Mouse (Mus musculus): ENCODE data around the gene Tec.

Gene Tec

DNA sequence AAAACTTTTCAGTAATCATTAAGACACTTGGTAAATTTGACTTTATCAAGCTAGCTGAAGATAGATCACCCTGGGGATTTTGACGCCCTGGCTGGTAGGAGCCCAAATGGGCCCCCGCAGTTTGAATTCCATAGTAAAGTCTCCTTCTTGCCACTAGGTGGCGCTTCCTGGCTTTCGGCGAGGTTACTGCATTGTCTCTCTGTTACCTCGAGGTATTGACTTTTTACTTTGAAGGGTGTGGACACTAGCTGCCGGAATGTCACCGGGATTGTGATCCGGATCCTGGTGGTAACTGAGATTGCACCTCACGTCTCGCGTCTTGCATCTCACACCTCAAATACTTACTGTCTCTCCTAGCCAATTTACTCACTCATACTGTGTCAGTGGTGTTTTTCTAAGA lies 23.3 kb upstream of the Tec start:
- DNase-seq (ENCODE audit: low read depth): peak; percentile 78

DNA sequence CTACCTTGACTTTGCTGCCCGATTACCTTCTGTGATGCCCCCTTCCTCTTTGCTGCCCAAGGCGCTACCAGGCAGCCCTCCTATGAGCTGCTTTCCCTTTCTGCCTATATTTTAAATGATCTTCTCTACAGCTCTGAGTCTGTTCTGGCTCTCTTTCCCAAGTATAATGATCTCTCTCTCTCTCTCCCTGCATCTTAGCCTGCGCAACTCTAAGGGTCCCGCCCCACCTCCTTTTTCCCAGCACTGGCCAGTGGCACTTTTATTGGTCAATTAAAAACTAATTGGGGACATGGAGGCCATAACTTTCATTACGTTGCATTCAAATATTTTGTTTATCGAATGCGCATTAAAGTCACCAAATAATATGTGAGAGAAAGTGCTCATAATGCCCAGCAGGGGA lies 20.0 kb upstream of the Tec start:
- DNase-seq (ENCODE audit: low read depth): no peak

DNA sequence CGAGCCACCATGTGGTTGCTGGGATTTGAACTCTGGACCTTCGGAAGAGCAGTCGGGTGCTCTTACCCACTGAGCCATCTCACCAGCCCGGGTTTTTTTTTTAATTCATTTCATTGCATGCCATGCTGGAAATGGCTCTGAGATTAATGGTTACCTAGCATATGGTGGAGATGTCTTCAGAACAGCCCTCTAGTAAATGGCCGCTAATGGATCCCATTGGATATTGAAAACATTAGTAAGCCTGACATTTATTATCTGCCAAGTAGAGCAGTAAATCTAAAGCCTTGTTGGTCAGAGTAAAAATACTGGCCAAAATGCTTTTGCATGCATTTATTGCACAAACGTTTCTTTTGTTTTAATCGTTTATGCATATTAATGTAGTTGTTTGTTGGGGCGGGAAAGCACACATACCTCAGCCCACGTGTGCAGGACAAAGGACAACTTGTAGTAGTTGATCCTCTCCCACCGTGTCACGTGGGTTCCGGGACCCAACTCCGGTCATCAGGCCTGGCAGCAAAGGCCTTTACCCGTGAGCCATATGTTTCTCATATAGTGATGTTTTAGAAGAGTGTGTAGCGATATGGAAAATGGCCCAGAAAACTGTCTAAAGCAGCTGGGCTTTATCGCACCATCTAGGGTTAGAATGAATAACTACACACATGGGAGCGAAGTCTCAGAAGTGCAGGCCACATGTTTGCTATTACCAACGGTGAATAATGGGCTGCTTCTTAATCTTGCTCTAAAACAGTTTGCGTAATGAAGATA lies 18.4 kb upstream of the Tec start:
- no peak for DNase-seq (ENCODE audit: low read depth)

DNA sequence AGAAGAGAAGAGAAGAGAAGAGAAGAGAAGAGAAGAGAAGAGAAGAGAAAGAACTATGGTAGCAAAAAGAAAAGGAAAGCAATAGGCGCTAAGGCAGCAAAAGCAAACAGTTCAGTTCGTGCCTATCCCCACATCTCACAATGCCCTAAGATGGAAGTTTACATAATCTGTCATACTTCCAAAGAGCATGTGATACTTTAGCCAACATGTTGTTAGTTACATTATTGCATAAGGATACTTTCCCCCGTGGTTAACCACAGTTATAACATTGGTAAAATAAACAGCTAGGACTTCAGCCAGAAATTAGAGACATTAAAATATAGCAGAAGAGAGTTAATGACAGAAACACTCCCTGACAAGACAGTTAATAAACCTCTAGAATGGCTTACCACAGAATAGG lies 15.4 kb upstream of the Tec start:
- DNase-seq (ENCODE audit: low read depth): no peak

DNA sequence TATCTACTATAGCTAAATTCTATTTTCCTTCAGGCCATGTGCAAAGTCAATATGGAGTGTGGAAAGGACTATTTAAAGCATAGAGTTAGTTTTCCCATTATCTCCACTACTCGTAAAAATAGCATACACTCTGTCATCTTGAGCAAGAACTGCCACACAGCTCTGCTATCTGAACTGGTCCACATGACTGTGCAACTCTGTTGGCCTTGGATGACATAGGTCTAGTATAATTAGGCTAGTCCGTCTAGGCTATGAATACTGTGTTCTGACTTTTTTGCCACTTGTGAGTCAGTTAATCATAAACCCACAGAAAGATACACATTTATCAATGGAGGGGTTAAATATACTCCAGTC lies 14.1 kb upstream of the Tec start:
- no peak for DNase-seq (ENCODE audit: low read depth)

- no peak for DNase-seq (ENCODE audit: low read depth)
Measured at GRCm38 (mm10) chr5:72881748-72882411, 13.6 kb upstream of the Tec start.

DNA sequence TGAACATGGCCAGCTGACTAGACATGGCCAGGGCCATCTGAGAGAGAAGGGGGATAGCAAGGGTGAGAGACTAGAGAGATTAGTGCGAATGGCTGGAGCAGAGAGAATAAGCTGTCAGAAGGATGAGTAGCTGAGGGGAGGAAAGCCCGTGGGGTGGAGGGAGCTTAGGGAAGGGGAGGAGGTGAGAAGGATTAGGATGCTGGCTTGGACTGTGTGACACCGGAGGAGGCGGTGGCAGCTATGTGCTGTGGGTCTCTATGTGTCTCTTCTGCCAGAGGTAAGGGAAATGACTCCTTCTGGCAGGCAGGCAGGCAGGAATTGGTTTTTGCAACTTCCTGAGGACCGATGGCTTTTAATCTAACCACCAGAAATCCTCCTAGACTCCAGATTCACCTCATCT lies 11.5 kb upstream of the Tec start:
- DNase-seq (ENCODE audit: low read depth): no peak

- DNase-seq (ENCODE audit: low read depth): peak; percentile 46
Measured at GRCm38 (mm10) chr5:72871114-72871513, 2.8 kb upstream of the Tec start.

DNA sequence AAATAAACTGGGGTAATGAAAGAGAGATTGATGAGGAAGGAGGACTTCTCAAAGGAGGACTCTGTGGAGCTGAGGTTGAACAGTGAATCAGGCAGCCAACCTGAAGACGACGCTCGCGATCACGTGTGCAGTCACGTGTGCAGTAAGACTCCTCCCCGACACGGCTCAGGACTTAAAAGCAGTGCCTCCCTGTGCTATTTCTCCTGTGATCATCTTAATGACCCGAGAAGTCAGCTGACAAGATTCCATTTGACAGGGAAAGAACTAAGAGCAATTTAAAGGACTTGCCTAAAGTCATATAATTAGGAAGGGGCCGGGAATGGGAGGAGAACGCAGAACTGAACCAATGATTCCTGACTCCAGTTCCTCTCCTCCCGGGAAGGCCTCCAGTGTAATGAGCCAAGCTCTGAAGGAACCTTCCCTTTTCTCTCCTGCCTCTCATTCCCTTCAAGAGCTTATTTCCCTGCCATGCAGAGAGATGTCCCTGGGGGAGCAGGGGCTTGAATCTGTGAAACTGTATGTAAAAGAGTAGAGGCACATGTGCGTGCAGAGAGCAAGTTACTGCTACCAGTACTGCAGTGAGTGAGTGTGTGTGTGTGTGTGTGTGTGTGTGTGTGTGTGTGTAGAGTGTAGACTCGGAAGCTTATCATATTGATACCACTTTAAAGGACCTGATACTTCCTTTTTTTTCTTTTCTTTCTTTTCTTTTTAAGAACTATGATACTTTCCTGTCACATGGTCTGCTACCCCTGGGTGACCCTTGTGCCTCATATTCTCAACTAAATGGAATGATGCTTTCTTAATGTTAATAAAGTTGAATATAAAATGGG lies 1.7 kb upstream of the Tec start:
- DNase-seq (ENCODE audit: low read depth): peak; percentile 34

- DNase-seq (ENCODE audit: low read depth): peak; percentile 21
Measured at GRCm38 (mm10) chr5:72867036-72867672, 1.1 kb downstream of the Tec start.

- DNase-seq (ENCODE audit: low read depth): no peak
Measured at GRCm38 (mm10) chr5:72866260-72866905, 1.9 kb downstream of the Tec start.

GRCm38 (mm10) chr5:72864654-72865178 lies 3.6 kb downstream of the Tec start:
- DNase-seq (ENCODE audit: low read depth): no peak

GRCm38 (mm10) chr5:72863166-72863565 lies 5.1 kb downstream of the Tec start:
- peak; percentile 37 for DNase-seq (ENCODE audit: low read depth)

- DNase-seq (ENCODE audit: low read depth): no peak
Measured at GRCm38 (mm10) chr5:72861726-72862385, 6.4 kb downstream of the Tec start.

GRCm38 (mm10) chr5:72860899-72861298 lies 7.4 kb downstream of the Tec start:
- no peak for DNase-seq (ENCODE audit: low read depth)

- DNase-seq (ENCODE audit: low read depth): no peak
Measured at GRCm38 (mm10) chr5:72858306-72858705, 10.0 kb downstream of the Tec start.

DNA sequence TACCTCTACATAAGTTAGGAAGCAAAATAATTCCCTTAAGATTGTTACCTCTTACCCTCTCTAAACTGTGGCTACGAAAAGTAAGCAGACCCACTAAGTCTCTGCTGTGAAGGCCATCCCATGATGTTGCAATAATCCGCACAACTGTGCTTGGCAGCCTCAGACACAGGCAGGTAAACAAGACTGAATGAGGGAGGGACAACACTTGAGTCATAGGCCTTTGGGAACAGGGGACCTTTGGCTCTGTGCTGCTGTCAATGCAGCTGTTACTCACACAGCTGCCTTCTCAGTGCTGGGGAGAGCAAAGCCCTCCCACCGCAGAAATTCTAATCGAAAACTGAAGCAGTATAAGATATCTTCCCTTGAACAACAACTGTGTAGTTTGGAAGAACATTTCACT lies 10.5 kb downstream of the Tec start:
- DNase-seq (ENCODE audit: low read depth): no peak

DNA sequence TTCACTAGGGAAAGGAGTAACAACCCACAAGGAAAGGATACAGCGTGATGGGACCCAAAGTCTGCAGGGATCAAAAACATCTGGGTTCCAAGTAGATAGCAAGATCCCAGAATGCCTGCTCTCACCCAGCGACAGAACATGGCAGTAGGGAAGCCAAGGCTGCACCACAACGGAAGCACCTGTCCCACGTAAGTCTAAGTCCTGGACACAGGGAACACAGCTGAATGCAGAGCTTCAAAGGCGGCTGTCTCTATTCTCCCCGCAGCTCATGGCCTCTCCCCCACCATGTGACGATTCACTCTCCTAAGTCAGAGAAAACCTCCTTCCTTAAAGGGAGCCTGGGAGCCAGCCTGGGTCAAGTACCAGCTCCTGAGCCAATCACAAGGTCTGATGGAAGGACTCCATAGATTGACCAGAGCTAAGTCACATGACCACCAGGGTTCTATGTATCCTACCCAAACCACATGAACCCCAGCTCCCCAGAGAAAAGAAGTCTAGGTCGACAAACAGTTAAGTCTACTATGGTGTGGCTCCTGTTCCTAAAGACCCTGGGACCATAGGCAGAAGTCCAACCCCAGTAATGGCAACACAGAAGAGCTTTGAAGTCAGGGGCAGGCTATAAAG lies 11.9 kb downstream of the Tec start:
- no peak for DNase-seq (ENCODE audit: low read depth)

GRCm38 (mm10) chr5:72855685-72856124 lies 12.6 kb downstream of the Tec start:
- no peak for DNase-seq (ENCODE audit: low read depth)

GRCm38 (mm10) chr5:72854141-72854990 lies 13.9 kb downstream of the Tec start:
- DNase-seq (ENCODE audit: low read depth): no peak
